Mouse (Mus musculus) cerebral cortex, adult 2 months (tissue): ENCODE measurements around the gene Fbxl17.

Source experiments
- WGBS: fragments of 180-500 bp; shearing (Covaris S2); methylation state at CpG from one replicate; pipeline ENCODE4 v1.1.7; 2018; 5-methylcytosine and 5-hydroxymethylcytosine counted together

The Fbxl17 gene

DNA sequence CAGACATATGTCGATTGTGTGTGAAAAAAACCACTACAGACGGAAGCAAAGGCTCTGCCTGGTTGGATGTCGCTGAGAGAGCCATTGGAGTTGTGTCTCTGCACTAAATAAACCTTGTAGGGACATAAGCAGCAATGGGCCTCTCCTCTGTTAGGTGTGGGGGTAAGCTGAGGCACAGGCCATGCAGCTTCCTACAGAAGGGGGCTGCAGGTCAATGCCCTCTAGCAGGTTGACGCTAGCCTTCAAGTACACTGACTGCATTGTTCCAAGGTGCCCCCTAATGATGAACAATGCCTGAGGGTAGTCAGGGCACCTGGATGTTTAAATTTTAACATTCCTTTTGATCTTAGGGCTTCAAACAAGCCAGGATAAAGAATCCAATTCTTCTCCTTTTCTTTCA, 291.5 kb downstream of the Fbxl17 start:
- WGBS, result 87% methylated on average over 4 of the region's 4 CpGs

DNA sequence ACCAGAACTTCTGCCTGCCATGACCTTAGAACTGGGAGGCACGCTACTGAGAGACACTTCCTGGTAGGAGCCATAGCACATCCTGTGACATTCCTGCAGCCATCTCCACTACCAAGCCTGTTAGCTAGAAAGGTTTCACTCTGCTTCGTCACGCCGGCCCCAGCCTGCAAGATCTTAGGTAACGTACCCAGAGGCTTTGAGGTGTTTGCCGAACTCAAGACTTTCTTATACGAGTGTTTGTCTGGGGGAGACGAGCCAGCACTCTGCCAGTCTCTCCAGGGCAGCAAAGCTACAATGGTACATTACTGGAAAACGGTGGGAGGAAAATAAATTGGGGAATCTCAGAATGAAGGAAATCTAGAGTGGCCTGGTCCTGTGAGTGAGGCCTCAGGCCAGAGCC, 292.1 kb downstream of the Fbxl17 start:
- 93% methylated on average over 9 of the region's 9 CpGs for WGBS

DNA sequence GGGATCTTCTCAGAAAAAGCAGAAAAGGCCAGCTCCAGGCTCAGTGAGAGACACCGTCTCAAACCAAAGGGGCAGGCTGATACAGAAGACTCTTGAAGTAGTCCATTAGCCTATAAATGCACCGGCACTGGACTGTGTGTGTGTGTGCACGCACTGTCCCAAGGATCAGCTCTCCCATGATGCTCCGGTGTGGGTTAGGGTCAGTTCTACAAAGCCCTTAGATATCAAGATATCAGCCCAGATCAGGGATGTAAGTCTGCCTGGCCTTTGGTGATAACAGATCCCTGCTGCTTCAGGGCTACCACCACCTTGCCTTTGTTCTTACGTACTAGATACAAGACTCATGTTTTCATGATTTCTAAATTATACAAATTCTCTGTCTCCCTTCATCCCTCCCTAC, 294.5 kb downstream of the Fbxl17 start:
- 94% methylated on average over 5 of the region's 5 CpGs for whole genome bisulfite sequencing

DNA sequence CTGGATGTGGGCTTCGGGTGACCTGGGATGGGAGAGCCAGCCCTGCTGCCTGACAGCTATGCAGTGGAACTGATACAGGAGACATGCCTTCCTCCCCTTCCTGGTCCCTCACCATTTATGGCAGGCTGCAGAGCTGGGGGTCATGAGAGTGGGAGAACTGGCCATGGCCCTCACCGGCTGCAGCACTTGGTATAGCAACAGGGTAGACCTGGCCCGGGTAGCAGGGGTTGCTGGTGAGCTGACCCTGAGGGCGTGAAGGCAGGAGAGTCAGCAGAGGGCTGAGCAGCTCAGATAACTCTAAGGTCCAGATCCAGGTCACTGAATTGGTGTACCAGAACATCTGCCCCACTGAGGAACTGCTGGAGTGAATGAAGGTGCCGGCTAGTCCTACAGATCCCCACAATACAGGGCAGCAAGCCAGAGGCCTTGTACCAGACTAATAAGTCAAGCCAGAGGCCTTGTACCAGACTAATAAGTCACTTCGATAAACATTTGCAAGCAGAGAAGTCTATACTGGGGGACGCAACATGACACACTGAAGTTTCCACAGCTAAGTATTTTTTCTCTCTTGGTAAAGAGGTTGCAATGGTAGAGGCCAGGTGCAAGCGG, 296.1 kb downstream of the Fbxl17 start:
- 88% methylated on average over 8 of the region's 8 CpGs for WGBS

DNA sequence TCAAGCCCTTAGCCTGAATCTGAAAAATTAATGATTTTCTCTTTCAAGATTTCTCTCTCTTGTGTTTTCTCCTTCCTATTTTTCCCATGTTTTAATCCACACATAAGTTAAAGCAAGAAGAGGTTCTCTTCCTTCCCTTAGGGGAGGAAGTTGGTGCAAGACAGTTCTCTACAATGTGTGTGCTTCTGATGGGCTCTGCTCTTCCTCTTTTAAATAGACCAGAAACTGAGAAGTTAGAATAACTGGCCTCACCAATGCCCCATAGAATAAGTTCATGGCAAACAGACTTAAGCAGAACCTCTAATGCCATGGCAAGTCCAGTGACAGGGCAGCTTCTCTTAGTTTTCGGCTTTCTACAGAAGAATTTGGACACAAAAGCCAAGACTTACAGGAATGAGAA, 301.1 kb downstream of the Fbxl17 start:
- WGBS, result 92% methylated on average over 1 of the region's 1 CpGs

DNA sequence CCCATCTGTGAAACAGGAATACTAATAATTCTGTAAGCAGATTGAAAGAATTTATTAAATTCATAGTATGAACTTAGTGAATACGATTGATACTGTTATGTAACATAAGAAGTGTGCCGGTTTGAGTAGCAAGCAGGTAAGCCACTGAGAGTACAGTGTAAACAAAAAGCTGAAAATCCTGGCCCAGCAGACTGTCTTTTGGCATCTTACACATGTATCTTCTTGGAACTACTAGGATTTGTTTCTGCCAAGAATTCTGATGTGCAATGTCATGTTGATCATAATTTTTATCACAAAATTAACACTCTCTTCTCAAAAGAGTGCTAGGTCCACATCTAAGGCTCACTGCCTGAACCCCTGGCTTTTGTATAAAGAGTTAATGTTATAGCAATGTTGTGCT, 304.3 kb downstream of the Fbxl17 start:
- 64% methylated on average over 2 of the region's 2 CpGs for WGBS

DNA sequence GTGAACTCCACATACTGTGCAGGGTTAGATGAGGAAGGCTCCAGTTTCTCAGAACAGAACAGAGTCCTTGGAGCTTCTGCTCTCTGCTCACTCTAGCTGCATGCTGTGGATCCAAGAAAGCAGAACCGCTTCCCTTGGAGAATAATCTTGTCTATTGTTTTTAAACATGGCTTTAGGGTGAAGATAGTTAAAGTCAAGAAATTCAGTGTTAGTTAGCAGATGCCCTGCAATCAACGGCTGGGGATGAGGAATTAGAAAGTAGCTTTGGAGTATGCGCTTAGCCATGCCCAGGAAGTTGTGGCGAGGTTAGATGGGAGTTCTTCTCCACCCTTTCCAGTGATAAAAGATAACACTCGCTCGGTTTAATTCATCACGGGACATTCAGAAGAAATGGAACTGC, 306.6 kb downstream of the Fbxl17 start:
- 75% methylated on average over 7 of the region's 7 CpGs for WGBS

DNA sequence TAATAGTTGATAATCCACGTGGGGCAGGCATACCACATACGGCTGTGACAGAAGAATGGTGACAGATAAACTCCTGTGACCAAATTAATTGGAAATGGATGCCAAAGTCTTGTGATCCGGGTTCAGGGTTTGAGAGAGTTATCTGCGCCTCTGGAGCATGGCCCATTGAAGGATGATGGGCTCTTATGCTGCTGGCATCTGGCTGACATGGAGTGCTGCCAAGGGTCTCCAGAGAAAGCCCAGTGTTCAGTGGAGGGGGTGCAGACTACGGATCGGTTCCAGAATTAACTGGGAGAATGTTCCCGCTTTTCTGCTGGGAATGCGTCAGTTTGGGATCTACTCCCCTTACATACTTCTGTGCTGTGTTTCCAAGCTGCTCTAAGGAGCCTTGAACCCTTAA, 308.5 kb downstream of the Fbxl17 start:
- 68% methylated on average over 8 of the region's 8 CpGs for WGBS

DNA sequence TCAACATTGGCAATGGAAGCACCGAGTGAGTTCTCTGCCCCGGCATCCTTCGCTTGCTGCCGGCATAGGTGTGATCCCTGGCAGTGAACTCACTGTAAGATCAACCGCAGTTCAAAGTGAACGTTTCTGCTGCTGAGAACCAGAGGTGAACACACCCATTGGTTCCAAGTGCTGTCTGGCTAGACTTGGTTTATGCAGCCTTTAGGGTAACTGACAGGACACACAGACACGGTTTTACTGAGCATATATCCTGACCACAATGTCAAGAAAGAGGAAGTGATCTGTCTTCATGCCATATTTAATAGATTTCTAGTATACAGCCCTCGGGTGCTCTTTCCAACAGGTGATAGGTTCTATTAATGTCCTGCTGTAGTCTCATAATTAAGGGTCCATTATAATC, 310.5 kb downstream of the Fbxl17 start:
- 90% methylated on average over 8 of the region's 8 CpGs for WGBS

DNA sequence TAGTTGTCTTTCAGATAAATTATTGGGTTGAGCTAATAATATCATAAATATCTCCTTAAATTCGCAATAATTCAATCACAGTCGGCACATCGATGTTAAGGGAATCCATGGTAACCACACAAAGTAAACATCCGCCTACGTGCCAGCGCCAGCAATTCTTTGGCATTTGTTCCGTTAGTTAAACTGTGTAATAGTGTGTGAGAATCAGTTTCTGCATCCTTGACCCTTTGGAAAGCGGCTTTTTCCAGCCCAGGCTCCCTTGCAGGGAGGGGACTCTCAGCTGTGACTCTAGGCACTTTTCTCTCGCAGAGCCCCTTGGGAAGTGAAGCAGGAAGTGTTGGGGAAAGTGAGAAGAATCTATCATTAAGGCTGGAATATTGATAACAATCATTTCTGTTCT, 314.3 kb downstream of the Fbxl17 start:
- 49% methylated on average over 9 of the region's 9 CpGs for WGBS

DNA sequence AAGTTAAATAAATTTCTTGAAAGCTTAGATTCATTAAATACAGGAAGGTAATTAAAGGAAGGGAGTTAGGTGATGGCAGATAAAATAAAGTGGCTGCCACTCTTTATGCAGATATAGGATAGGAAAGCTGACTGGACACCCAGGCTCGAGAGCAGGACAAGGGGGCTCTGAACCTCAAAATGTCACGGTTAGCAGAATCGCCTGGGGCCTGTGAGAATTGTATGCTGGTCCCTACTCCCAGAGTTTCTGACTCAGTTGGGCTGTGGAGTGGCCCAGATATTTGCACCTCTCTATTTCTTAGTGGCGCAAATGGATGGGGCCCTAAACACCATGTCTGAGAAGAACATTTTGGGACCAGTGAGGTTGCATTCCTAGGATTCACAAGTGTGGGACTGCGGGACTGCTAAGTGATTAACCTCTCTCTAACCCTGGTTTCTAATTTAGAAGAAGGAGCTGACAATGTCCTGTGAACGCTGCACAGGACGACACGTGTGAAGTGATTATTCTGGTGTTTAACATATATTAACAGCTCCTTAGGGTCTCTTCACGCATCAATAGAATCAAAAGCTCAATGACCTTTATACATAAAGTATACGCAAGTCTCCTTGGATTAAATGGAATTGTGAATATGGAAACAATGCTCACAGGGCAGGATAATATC, 314.8 kb downstream of the Fbxl17 start:
- WGBS, result 89% methylated on average over 10 of the region's 10 CpGs

DNA sequence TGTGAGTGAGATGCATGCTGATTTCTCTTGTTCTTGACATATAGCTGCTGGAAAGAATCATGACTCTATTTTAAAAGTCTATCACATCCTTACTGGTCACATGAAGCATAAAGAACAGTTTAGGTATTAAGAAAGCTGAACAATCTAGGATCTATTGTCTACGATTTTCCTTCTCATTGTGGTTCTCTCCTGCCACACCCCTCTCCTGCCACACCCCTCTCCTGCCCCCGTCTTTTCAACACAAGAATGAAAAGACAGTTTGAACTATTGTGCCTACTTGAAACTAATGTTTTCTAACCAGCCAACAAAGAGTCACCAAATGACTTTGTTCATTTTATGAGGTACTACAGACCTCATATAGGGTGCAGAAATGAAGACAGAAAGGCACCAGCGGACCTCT, 316.4 kb downstream of the Fbxl17 start:
- 86% methylated on average over 3 of the region's 3 CpGs for WGBS

DNA sequence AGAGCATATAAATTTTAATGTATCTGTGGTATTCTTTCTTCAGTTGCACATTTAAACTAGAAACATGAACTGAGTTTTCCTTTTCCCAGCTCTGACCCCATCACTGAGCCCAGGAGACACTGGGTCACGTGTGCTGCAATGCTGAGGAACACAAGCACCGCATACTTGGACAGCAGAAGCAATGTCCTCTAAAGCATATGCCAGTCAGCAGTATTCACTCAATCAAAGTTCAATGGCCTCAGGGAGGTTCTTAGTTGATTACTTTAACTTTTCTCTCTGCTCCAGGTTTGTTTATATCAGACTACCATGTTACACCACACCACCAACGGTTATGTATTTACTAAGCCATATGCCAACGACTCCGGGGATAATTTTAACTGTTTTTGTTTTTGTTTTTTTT, 318.2 kb downstream of the Fbxl17 start:
- 71% methylated on average over 5 of the region's 5 CpGs for WGBS

DNA sequence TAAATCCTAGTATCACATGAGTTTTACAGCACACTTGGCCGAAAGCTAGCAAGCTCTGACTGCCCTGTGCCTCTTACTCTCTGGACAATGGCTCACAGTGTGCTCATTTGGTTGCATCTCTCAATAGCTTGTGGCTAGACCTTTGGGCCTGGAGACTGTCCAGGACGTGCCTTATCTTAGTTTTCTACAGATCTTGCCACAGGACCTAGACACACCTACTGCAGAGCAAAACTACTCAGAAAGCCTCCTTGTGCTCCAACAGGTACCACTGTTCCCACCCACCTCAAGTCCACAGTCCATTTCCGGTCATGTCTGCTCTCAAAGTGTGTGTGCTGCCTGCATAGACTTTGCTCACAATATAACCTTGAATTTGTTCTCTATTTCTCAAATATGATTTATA, 319.8 kb downstream of the Fbxl17 start:
- WGBS, result 88% methylated on average over 3 of the region's 3 CpGs

DNA sequence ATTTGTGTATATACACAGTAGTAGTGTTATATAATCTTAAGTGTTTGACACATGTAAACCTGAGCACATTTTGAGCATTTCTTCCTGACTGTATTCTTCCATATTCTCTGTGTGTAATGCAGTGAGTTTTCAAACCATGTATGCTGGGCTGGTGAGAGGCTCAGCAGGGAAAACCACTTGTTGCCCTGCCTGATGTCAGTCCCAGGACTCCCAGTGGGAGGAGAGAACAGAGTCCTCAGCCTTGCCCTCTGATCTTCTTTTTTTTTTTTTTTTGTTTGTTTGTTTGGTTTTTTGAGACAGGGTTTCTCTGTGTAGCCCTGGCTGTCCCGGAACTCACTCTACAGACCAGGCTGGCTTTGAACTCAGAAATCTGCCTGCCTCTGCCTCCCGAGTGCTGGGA, 321.5 kb downstream of the Fbxl17 start:
- 89% methylated on average over 2 of the region's 2 CpGs for WGBS

DNA sequence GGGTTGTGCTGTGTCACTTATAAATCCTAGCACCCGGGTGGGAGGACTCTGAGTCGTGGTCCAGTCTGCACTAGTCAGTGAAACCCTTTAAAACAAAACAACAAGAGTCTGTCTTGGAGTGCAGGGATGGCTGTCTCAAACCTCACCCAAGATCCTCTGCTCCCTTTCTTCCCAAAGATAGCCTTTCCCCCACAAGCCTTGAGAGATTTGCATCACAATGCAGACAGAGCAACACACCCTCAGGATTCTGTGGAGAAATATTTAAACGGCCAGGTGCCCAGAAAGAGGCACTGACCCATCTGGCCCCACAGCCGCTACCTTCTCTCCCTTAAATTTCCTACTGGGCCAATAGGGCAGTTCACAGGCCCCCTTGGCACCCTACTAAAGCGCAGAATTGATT, 323.4 kb downstream of the Fbxl17 start:
- 70% methylated on average over 5 of the region's 5 CpGs for WGBS

DNA sequence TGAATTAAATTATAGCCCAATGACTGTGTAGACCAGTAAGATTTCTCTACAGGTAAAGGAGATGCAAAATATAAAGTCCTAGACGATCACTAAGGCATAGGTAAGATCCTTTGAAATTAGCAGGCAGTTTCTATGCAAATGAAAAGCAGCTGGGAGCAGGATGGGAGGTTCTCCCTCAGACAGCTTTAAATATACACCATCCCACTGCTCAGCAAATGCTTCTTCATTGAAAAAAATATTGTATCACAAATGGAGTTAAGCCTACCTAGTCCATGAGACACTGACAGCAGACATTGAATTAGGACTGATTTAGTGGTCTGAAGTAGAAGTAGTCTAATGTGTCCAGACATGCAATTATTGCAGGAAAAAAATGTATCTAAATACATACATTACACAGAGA, 327.1 kb downstream of the Fbxl17 start:
- 39% methylated on average over 1 of the region's 1 CpGs for WGBS

DNA sequence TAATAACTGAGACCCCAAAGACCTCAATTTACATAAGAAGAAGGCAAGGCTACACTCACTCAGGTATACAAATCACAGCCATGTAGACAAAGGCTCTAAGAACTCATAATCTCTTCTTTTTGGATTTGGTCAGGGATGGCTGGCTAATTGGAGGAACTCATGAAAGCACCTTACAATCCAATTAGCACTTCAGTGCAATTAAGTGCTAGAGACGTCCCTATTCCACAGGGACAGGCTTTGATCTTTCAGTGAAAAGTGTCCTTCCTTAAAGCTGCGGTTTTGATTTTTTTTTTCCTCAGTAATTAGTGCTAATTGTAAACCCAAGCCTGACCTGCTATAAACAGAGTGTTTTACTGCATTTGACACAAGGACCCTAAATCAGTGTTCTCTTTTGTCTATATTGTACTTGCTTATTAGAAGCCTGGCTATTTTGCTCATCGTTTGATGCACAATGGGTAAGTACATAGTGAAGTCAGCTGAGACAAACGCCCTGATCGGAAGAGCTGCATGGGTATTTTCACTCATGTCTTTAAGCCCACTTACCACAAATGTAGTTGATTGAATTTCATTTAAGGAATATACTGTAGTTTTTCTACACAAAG, 327.8 kb downstream of the Fbxl17 start:
- 55% methylated on average over 5 of the region's 5 CpGs for WGBS

DNA sequence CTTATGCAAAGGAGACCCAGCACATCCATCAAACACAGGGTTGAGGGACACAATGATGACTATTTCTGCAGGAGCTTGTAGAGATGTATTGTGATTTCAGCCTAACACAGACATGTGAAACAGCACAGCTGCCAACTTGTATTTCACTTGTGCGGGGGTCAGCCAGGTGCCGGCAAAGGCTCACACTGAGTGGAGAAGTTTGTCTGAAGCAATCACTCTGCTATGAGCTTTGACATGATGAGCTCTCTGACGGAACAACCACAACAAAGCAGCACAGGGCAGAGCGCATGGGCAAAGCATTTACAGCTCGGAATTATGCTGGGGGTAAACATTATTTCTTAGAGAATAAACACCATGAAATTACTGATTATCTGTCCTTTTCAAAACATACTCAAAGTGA, 328.6 kb downstream of the Fbxl17 start:
- 79% methylated on average over 5 of the region's 5 CpGs for WGBS

DNA sequence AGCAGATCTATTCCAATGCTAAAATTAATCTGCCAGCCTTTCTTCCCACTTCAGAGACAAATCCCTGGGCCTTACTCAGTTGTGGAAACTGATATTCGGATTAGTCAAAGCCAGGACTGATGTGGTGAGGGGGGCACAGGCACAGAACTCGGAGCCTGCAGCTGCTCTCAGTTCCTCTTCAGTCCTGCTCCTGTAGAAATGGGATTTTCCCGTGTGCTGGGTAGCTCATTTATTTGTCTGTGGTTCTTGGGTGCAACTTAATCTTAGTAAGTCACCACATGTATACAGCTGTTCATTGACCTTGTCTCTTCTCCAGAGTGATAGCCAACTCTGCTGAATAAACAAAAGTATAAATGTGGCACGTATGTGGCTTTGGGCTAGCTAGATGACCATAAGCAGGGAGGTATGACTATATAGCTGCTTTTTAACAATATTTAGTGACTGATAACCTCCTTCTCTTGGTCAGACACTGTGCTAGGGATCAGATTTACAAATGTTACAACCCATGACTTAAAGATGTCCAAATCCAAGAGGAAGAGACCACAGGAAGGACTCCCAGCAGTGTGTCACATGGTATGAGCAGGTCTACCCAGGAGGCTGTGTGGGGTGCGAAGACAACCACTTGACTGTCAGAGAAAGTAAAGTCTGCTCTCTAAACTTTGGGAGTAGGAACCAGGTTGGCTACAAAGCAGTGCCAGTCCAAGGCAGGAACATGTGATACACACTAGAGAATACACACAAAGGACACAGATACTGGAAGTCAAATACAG, 331.6 kb downstream of the Fbxl17 start:
- WGBS, result 70% methylated on average over 5 of the region's 5 CpGs

DNA sequence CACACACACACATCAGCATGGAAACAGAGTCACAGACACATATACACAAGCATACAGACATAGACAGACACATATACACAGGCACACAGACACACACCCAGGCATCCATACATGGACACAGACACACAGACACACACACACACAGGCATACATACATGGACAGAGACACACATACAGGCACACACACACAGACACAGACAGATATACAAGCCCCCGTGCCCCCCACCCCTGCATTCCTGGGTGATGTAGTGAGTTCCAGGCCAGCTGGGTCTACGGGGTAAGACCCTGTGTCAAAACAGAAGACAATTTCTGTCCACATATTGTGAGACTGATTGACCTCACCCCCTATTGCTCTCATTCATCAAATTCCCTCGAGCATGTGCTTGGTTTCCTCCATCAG, 332.6 kb downstream of the Fbxl17 start:
- WGBS, result 83% methylated on average over 3 of the region's 3 CpGs

DNA sequence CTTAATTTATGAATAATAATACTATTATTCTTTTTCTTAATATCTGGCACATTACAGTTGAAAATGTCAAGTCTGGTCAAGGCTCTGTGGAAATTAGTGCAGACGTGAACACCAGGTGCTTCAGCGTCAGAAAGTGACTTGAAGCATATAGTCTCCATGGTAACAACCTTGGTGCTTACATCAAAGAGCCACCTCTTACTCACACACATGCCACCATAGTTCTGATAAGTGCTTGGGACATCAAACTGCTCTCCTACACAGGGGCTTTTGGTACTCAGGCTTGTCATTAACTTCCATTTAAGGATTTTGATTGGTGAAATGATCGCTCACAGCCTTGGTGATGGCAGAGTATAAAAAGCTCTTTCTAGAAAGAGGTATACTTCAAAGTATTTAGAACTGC, 333.1 kb downstream of the Fbxl17 start:
- 88% methylated on average over 3 of the region's 3 CpGs for WGBS

DNA sequence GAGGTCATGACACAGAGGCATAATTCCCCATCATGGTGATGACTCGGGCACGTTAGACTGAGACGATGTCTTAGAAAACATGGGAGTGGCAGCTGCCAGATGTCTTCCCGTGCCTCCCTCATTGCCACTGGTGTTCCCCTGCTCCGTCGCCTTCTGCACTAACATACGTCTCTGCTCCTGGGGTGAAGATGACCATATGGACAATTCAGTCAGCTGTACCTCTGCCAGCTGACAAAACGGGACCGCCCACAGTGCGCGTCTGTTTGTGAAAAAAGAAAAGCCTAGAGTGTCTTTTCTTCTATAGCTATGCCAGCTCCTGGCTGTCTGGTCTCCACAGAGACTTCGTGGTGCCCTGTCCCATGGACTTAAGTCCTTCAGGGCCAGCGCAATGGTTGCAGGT, 334.0 kb downstream of the Fbxl17 start:
- 74% methylated on average over 13 of the region's 13 CpGs for WGBS
